22 mouse cellular contexts compared by ENCODE assay signal in genomic region chr11:90292766-90293165, GRCm38 (mm10).
"Had no signal": no experiment of that assay in that cellular context is flagged by ENCODE, and none has a peak within 500 bp of the region (broad histone marks: within the 10 kb centered on the region; RNA-seq: fewer than 3 reads in every experiment).

No protein-coding gene starts in this region.

- H3K9ac ChIP-seq: intestine, embryonic 15.5 days; limb, embryonic 12.5 days; limb, embryonic 15.5 days; liver, embryonic 14.5 days; liver, postnatal 0 days; lung, embryonic 15.5 days; neural tube, embryonic 12.5 days; neural tube, embryonic 15.5 days had no signal

- H3K27ac ChIP-seq: intestine, embryonic 15.5 days; limb, embryonic 12.5 days; limb, embryonic 15.5 days; liver, embryonic 14.5 days; lung, embryonic 15.5 days; neural tube, embryonic 12.5 days; neural tube, embryonic 15.5 days; stomach, postnatal 0 days had no signal

- H3K4me1 ChIP-seq: intestine, embryonic 15.5 days; limb, embryonic 12.5 days; lung, embryonic 15.5 days; neural tube, embryonic 12.5 days; neural tube, embryonic 15.5 days had no signal

- DNase-seq: kidney, adult 18-20 months; left cerebral cortex, postnatal 4 days; liver, postnatal 0 days; lung, postnatal 10 days; lung, postnatal 36 days; midbrain, embryonic 14.5 days; right cerebral cortex, adult 18-20 months; right cerebral cortex, postnatal 14 days; right cerebral cortex, postnatal 4 days; thymus, adult 2 months; thymus, postnatal 14 days; thymus, postnatal 4 days had no signal

- H3K4me2 ChIP-seq: intestine, embryonic 15.5 days; limb, embryonic 12.5 days; limb, embryonic 15.5 days; liver, embryonic 11.5 days; lung, embryonic 15.5 days; midbrain, embryonic 11.5 days; neural tube, embryonic 12.5 days; neural tube, embryonic 15.5 days had no signal

- H3K4me3 ChIP-seq: intestine, embryonic 15.5 days; limb, embryonic 12.5 days; limb, embryonic 15.5 days; lung, embryonic 15.5 days; neural tube, embryonic 12.5 days; neural tube, embryonic 15.5 days had no signal

- H3K27me3 ChIP-seq: intestine, embryonic 15.5 days; limb, embryonic 12.5 days; limb, embryonic 15.5 days; lung, embryonic 15.5 days; neural tube, embryonic 12.5 days; neural tube, embryonic 15.5 days had no signal

- H3K36me3 ChIP-seq: intestine, embryonic 15.5 days; limb, embryonic 12.5 days; limb, embryonic 15.5 days; lung, embryonic 15.5 days; neural tube, embryonic 12.5 days; neural tube, embryonic 15.5 days had no signal

- ATAC-seq: intestine, embryonic 15.5 days; liver, postnatal 0 days had no signal

- H3K9me3 ChIP-seq: intestine, embryonic 15.5 days; limb, embryonic 12.5 days; limb, embryonic 15.5 days; lung, embryonic 15.5 days; neural tube, embryonic 12.5 days; neural tube, embryonic 15.5 days had no signal
